Mouse (Mus musculus) skeletal muscle tissue, adult 2 months (tissue): ENCODE measurements at regions not wholly inside any gene's neighbourhood (a gene's known extent, or its start where the extent isn't known, plus 50 kb on each side); places are given as distances from the start of the nearest gene placed in this dataset.

Experiments used
- DNase-seq: peaks from one replicate; pipeline ENCODE4 v3.0.0-alpha.2; 2012; ENCODE audit warnings: low read depth, low spot score

- no peak for DNase-seq
Measured at GRCm38 (mm10) chr15:64520568-64520967, 296.9 kb upstream of the Gm21798 start.

GRCm38 (mm10) chr15:64532260-64533120 lies 285.0 kb upstream of the Gm21798 start:
- peak; percentile 34 for DNase-seq

- peak; percentile 53 for DNase-seq
Measured at GRCm38 (mm10) chr15:64533169-64533795, 284.2 kb upstream of the Gm21798 start.

- DNase-seq = no peak
Measured at GRCm38 (mm10) chr15:64534166-64534565, 283.3 kb upstream of the Gm21798 start.

GRCm38 (mm10) chr15:64535160-64535559 lies 282.3 kb upstream of the Gm21798 start:
- peak; percentile 74 for DNase-seq

- DNase-seq = no peak
Measured at GRCm38 (mm10) chr15:64541395-64541794, 276.1 kb upstream of the Gm21798 start.

GRCm38 (mm10) chr15:64542250-64542901 lies 275.1 kb upstream of the Gm21798 start:
- DNase-seq = peak; percentile 83

GRCm38 (mm10) chr15:64542908-64543307 lies 274.6 kb upstream of the Gm21798 start:
- no peak for DNase-seq

GRCm38 (mm10) chr15:64546035-64546434 lies 271.5 kb upstream of the Gm21798 start:
- no peak for DNase-seq

- no peak for DNase-seq
Measured at GRCm38 (mm10) chr15:64557540-64557939, 260.0 kb upstream of the Gm21798 start.

GRCm38 (mm10) chr15:64558220-64558619 lies 259.3 kb upstream of the Gm21798 start:
- no peak for DNase-seq

- DNase-seq = no peak
Measured at GRCm38 (mm10) chr15:64562431-64563111, 254.9 kb upstream of the Gm21798 start.

- no peak for DNase-seq
Measured at GRCm38 (mm10) chr15:64564703-64565102, 252.8 kb upstream of the Gm21798 start.

- DNase-seq = no peak
Measured at GRCm38 (mm10) chr15:64576891-64577535, 240.5 kb upstream of the Gm21798 start.

GRCm38 (mm10) chr15:64578991-64579390 lies 238.5 kb upstream of the Gm21798 start:
- DNase-seq = no peak

- no peak for DNase-seq
Measured at GRCm38 (mm10) chr15:64580481-64580880, 237.0 kb upstream of the Gm21798 start.

- DNase-seq = no peak
Measured at GRCm38 (mm10) chr15:64581046-64581445, 236.4 kb upstream of the Gm21798 start.

- DNase-seq = no peak
Measured at GRCm38 (mm10) chr15:64584129-64584528, 233.4 kb upstream of the Gm21798 start.

- no peak for DNase-seq
Measured at GRCm38 (mm10) chr15:64586776-64587175, 230.7 kb upstream of the Gm21798 start.

GRCm38 (mm10) chr15:64590092-64590881 lies 227.2 kb upstream of the Gm21798 start:
- no peak for DNase-seq

GRCm38 (mm10) chr15:64613503-64613902 lies 204.0 kb upstream of the Gm21798 start:
- DNase-seq = no peak
